Mouse (Mus musculus): ENCODE measurements around the gene Prkar1b.
A peak's percentile ranks its signal among the peaks of the same experiment; 100 is the strongest.

The Prkar1b gene

GRCm38 (mm10) chr5:139015097-139015496 lies 134.7 kb downstream of the Prkar1b start:
- no peak overlapping the region for H3K4me3 ChIP-seq (replicated peaks; ENCODE audit: low read length)
- H3K27me3 ChIP-seq (ENCODE audit: insufficient read depth, low read length), result peaks cover 44% of the 10 kb centered on the region
- no peaks in the 10 kb centered on the region for H3K4me1 ChIP-seq (replicated peaks; ENCODE audit: low read depth, low read length)
- TF ChIP-seq CTCF (conservative IDR thresholded peaks at IDR 0.05; ENCODE audit: low read length) (no peak), POU5F1 (IDR thresholded peaks at IDR 0.05; ENCODE audit: borderline replicate concordance, low read length) (no peak), NANOG (IDR thresholded peaks at IDR 0.05; ENCODE audit: borderline replicate concordance, low read length) (no peak)
- H3K9me3 ChIP-seq (ENCODE audit: low read length), result peaks cover 3% of the 10 kb centered on the region; the same call in 1 of the 2 replicates
- no peaks in the 10 kb centered on the region for H3K36me3 ChIP-seq (ENCODE audit: insufficient read depth, low read length)

- H3K36me3 ChIP-seq (ENCODE audit: insufficient read depth, low read length), result no peaks in the 10 kb centered on the region
- H3K9me3 ChIP-seq (ENCODE audit: low read length), result peaks cover 3% of the 10 kb centered on the region; the same call in 1 of the 2 replicates
- TF ChIP-seq CTCF (conservative IDR thresholded peaks at IDR 0.05; ENCODE audit: low read length) (no peak), POU5F1 (IDR thresholded peaks at IDR 0.05; ENCODE audit: borderline replicate concordance, low read length) (no peak), NANOG (IDR thresholded peaks at IDR 0.05; ENCODE audit: borderline replicate concordance, low read length) (no peak)
- peaks cover 56% of the 10 kb centered on the region for H3K27me3 ChIP-seq (ENCODE audit: insufficient read depth, low read length)
- H3K4me3 ChIP-seq (replicated peaks; ENCODE audit: low read length), result no peak overlapping the region
- H3K4me1 ChIP-seq (replicated peaks; ENCODE audit: low read depth, low read length), result no peaks in the 10 kb centered on the region
Measured at GRCm38 (mm10) chr5:139010649-139011048, 139.2 kb downstream of the Prkar1b start.

GRCm38 (mm10) chr5:139007141-139007775 lies 142.5 kb downstream of the Prkar1b start:
- Histone ChIP-seq H3K4me1 (replicated peaks; ENCODE audit: low read depth, low read length) (no peaks in the 10 kb centered on the region), H3K36me3 (ENCODE audit: insufficient read depth, low read length) (no peaks in the 10 kb centered on the region), H3K27me3 (ENCODE audit: insufficient read depth, low read length) (peaks cover 50% of the 10 kb centered on the region), H3K9me3 (ENCODE audit: low read length) (peaks cover 13% of the 10 kb centered on the region), H3K4me3 (replicated peaks; ENCODE audit: low read length) (no peak overlapping the region)
- TF ChIP-seq NANOG (IDR thresholded peaks at IDR 0.05; ENCODE audit: borderline replicate concordance, low read length), result no peak
- TF ChIP-seq CTCF (conservative IDR thresholded peaks at IDR 0.05; ENCODE audit: low read length), result no peak
- TF ChIP-seq POU5F1 (IDR thresholded peaks at IDR 0.05; ENCODE audit: borderline replicate concordance, low read length), result no peak

GRCm38 (mm10) chr5:139004588-139004987 lies 145.2 kb downstream of the Prkar1b start:
- TF ChIP-seq POU5F1 (IDR thresholded peaks at IDR 0.05; ENCODE audit: borderline replicate concordance, low read length), result no peak
- TF ChIP-seq CTCF (conservative IDR thresholded peaks at IDR 0.05; ENCODE audit: low read length), result no peak
- TF ChIP-seq NANOG (IDR thresholded peaks at IDR 0.05; ENCODE audit: borderline replicate concordance, low read length), result no peak
- H3K4me3 ChIP-seq (replicated peaks; ENCODE audit: low read length), result no peak overlapping the region
- H3K36me3 ChIP-seq (ENCODE audit: insufficient read depth, low read length), result no peaks in the 10 kb centered on the region
- peaks cover 15% of the 10 kb centered on the region for H3K9me3 ChIP-seq (ENCODE audit: low read length)
- peaks cover 33% of the 10 kb centered on the region for H3K27me3 ChIP-seq (ENCODE audit: insufficient read depth, low read length)
- peaks cover 19% of the 10 kb centered on the region for H3K4me1 ChIP-seq (replicated peaks; ENCODE audit: low read depth, low read length)

- Histone ChIP-seq H3K4me1 (replicated peaks; ENCODE audit: low read depth, low read length) (peaks cover 55% of the 10 kb centered on the region), H3K4me3 (replicated peaks; ENCODE audit: low read length) (no peak overlapping the region), H3K9me3 (ENCODE audit: low read length) (peaks cover 15% of the 10 kb centered on the region), H3K27me3 (ENCODE audit: insufficient read depth, low read length) (peaks cover 40% of the 10 kb centered on the region), H3K36me3 (ENCODE audit: insufficient read depth, low read length) (no peaks in the 10 kb centered on the region)
- TF ChIP-seq POU5F1 (IDR thresholded peaks at IDR 0.05; ENCODE audit: borderline replicate concordance, low read length) (no peak), NANOG (IDR thresholded peaks at IDR 0.05; ENCODE audit: borderline replicate concordance, low read length) (no peak), CTCF (conservative IDR thresholded peaks at IDR 0.05; ENCODE audit: low read length) (no peak)
Measured at GRCm38 (mm10) chr5:138999716-139000115, 150.1 kb downstream of the Prkar1b start.

GRCm38 (mm10) chr5:138997936-138998580 lies 151.7 kb downstream of the Prkar1b start:
- peaks cover 48% of the 10 kb centered on the region for H3K27me3 ChIP-seq (ENCODE audit: insufficient read depth, low read length)
- H3K9me3 ChIP-seq (ENCODE audit: low read length), result peaks cover 7% of the 10 kb centered on the region
- H3K36me3 ChIP-seq (ENCODE audit: insufficient read depth, low read length), result no peaks in the 10 kb centered on the region
- H3K4me1 ChIP-seq (replicated peaks; ENCODE audit: low read depth, low read length), result peaks cover 61% of the 10 kb centered on the region
- peak overlapping the region; percentile 60 for H3K4me3 ChIP-seq (replicated peaks; ENCODE audit: low read length)
- no peak for TF ChIP-seq NANOG (IDR thresholded peaks at IDR 0.05; ENCODE audit: borderline replicate concordance, low read length)
- no peak for TF ChIP-seq CTCF (conservative IDR thresholded peaks at IDR 0.05; ENCODE audit: low read length)
- TF ChIP-seq POU5F1 (IDR thresholded peaks at IDR 0.05; ENCODE audit: borderline replicate concordance, low read length), result no peak

- H3K9me3 ChIP-seq (ENCODE audit: low read length), result peaks cover 5% of the 10 kb centered on the region; the same call in 1 of the 2 replicates
- TF ChIP-seq POU5F1 (IDR thresholded peaks at IDR 0.05; ENCODE audit: borderline replicate concordance, low read length), result no peak
- no peak for TF ChIP-seq NANOG (IDR thresholded peaks at IDR 0.05; ENCODE audit: borderline replicate concordance, low read length)
- no peak for TF ChIP-seq CTCF (conservative IDR thresholded peaks at IDR 0.05; ENCODE audit: low read length)
- no peaks in the 10 kb centered on the region for H3K36me3 ChIP-seq (ENCODE audit: insufficient read depth, low read length)
- H3K4me1 ChIP-seq (replicated peaks; ENCODE audit: low read depth, low read length), result peaks cover 67% of the 10 kb centered on the region
- H3K4me3 ChIP-seq (replicated peaks; ENCODE audit: low read length), result peak within 1 kb of the TSS; percentile 90
- peaks cover 48% of the 10 kb centered on the region for H3K27me3 ChIP-seq (ENCODE audit: insufficient read depth, low read length)
Measured at GRCm38 (mm10) chr5:138997171-138997788, 152.5 kb downstream of the Prkar1b start, which contains the start of gene Pdgfa. Gene Pdgfa (minus strand): TSS chr5:138997370.

GRCm38 (mm10) chr5:138996322-138997073 lies 153.3 kb downstream of the Prkar1b start:
- TF ChIP-seq CTCF (conservative IDR thresholded peaks at IDR 0.05; ENCODE audit: low read length) (peak; percentile 38), POU5F1 (IDR thresholded peaks at IDR 0.05; ENCODE audit: borderline replicate concordance, low read length) (peak; percentile 75; the same call in 1 of the 2 replicates), NANOG (IDR thresholded peaks at IDR 0.05; ENCODE audit: borderline replicate concordance, low read length) (no peak)
- peak overlapping the region; percentile 90 for H3K4me3 ChIP-seq (replicated peaks; ENCODE audit: low read length)
- peaks cover 48% of the 10 kb centered on the region for H3K27me3 ChIP-seq (ENCODE audit: insufficient read depth, low read length)
- H3K4me1 ChIP-seq (replicated peaks; ENCODE audit: low read depth, low read length), result peaks cover 69% of the 10 kb centered on the region
- H3K36me3 ChIP-seq (ENCODE audit: insufficient read depth, low read length), result no peaks in the 10 kb centered on the region
- H3K9me3 ChIP-seq (ENCODE audit: low read length), result peaks cover 5% of the 10 kb centered on the region; the same call in 1 of the 2 replicates
